Mouse (Mus musculus) left cerebral cortex, adult 2 months (tissue): ENCODE measurements at regions not wholly inside any gene's neighbourhood (a gene's known extent, or its start where the extent isn't known, plus 50 kb on each side); places are given as distances from the start of the nearest gene placed in this dataset.

Experiments
- DNase-seq, 2 experiments: peaks; one replicate each; pipeline ENCODE4 v3.0.0; 2021 to 2022; ENCODE audit warnings: low spot score in 2 of 2, mixed read lengths in 1 of 2; ENCODE audit errors: extremely low spot score in 1 of 2
- H3K27ac ChIP-seq: fragments of 200-600 bp; 2 replicates; pipeline ENCODE4 v1.8.1; 2022
- H3K4me3 ChIP-seq: fragments of 200-600 bp; 2 replicates; pipeline ENCODE4 v1.8.1; 2022
- CTCF ChIP-seq: fragments of 200-600 bp; IDR thresholded peaks from 2 replicates; pipeline ENCODE4 v1.8.1; 2022; ENCODE audit warnings: antibody characterized with exemption, mild to moderate bottlenecking, moderate library complexity
- intact Hi-C: fragments of 180-260 bp; cut with DNase I; formaldehyde crosslinking; loops from one replicate; pipeline ENCODE4 v1.15.1; 2025

- no peak overlapping the region for H3K27ac ChIP-seq
These were observed 110.8 kb upstream of the Cdc42ep3 start for GRCm38 (mm10) chr17:79465666-79466065.

GRCm38 (mm10) chr17:79471639-79472038 is 116.7 kb upstream of the Cdc42ep3 start:
- Histone ChIP-seq H3K4me3 (no peak overlapping the region), H3K27ac (no peak overlapping the region)
- TF ChIP-seq CTCF = no peak; the same call in 1 of the 2 replicates
- intact Hi-C loops = no loop called here
- DNase-seq = no peak

More at GRCm38 (mm10) chr17:79465666-79466065, 110.8 kb upstream of the Cdc42ep3 start:
- intact Hi-C loops = no loop called here
- DNase-seq = no peak
- no peak overlapping the region for H3K4me3 ChIP-seq
- no peak for TF ChIP-seq CTCF

- no peak for DNase-seq
- TF ChIP-seq CTCF = no peak
- Histone ChIP-seq H3K4me3 (no peak overlapping the region), H3K27ac (no peak overlapping the region)
- intact Hi-C loops = no loop called here
These were observed 117.5 kb upstream of the Cdc42ep3 start for GRCm38 (mm10) chr17:79472106-79472995.

- intact Hi-C loops = no loop called here
- TF ChIP-seq CTCF = no peak
- Histone ChIP-seq H3K4me3 (no peak overlapping the region), H3K27ac (no peak overlapping the region)
- DNase-seq = no peak
These were observed 121.8 kb upstream of the Cdc42ep3 start for GRCm38 (mm10) chr17:79476671-79477070.

GRCm38 (mm10) chr17:79481112-79481738 is 126.3 kb upstream of the Cdc42ep3 start:
- intact Hi-C loops = no loop called here
- H3K4me3 ChIP-seq = no peak overlapping the region
- no peak for DNase-seq
- TF ChIP-seq CTCF = no peak
- H3K27ac ChIP-seq = no peak overlapping the region

GRCm38 (mm10) chr17:79481936-79482335 is 127.0 kb upstream of the Cdc42ep3 start:
- H3K27ac ChIP-seq = no peak overlapping the region
- DNase-seq = no peak
- no peak overlapping the region for H3K4me3 ChIP-seq
- no peak for TF ChIP-seq CTCF
- intact Hi-C loops = no loop called here

GRCm38 (mm10) chr17:79485239-79485638 is 126.4 kb upstream of the Rmdn2 start:
- intact Hi-C loops = no loop called here
- no peak for DNase-seq
- TF ChIP-seq CTCF = no peak
- Histone ChIP-seq H3K4me3 (no peak overlapping the region), H3K27ac (no peak overlapping the region)

- TF ChIP-seq CTCF = no peak
- intact Hi-C loops = no loop called here
These were observed 122.4 kb upstream of the Rmdn2 start for GRCm38 (mm10) chr17:79489306-79489705.

GRCm38 (mm10) chr17:79497629-79498028 is 114.0 kb upstream of the Rmdn2 start:
- Histone ChIP-seq H3K4me3 (no peak overlapping the region), H3K27ac (peak overlapping the region; percentile 33)
- intact Hi-C loops = loop anchor here (5.0 kb wide), 1 partner anchor 140 kb away; the partner anchor contains the start of gene Cdc42ep3
- DNase-seq = peak in 1 of 2 experiments; percentile 15
- TF ChIP-seq CTCF = no peak

More at GRCm38 (mm10) chr17:79489306-79489705, 122.4 kb upstream of the Rmdn2 start:
- Histone ChIP-seq H3K27ac (no peak overlapping the region), H3K4me3 (no peak overlapping the region)
- no peak for DNase-seq

GRCm38 (mm10) chr17:79498321-79498720 is 113.3 kb upstream of the Rmdn2 start:
- intact Hi-C loops = loop anchor here (5.0 kb wide), 1 partner anchor 141 kb away; the partner anchor contains the start of gene Cdc42ep3
- H3K4me3 ChIP-seq = no peak overlapping the region
- no peak overlapping the region for H3K27ac ChIP-seq
- DNase-seq = no peak
- no peak for TF ChIP-seq CTCF

- Histone ChIP-seq H3K27ac (no peak overlapping the region), H3K4me3 (no peak overlapping the region)
- no peak for TF ChIP-seq CTCF
- DNase-seq = no peak
- intact Hi-C loops = no loop called here
These were observed 110.6 kb upstream of the Rmdn2 start for GRCm38 (mm10) chr17:79501031-79501474.

- TF ChIP-seq CTCF = no peak
- Histone ChIP-seq H3K27ac (no peak overlapping the region), H3K4me3 (no peak overlapping the region)
- intact Hi-C loops = no loop called here
- DNase-seq = no peak
These were observed 109.7 kb upstream of the Rmdn2 start for GRCm38 (mm10) chr17:79501926-79502325.
